Mouse (Mus musculus) left cerebral cortex, postnatal 4 days (tissue): Measurements from ENCODE around the gene Gabrr2. TPM values are rescaled to one million over a fixed set of nuclear protein-coding genes. Genes with fewer than 3 reads are reported as not detected.
A peak's percentile ranks its signal among the peaks of the same experiment; 100 is the strongest.
"Not testable (repeated sequence)": the region's sequence is repeated elsewhere in the genome, so short reads cannot be mapped to it uniquely, and the experiment has no call there.

Source experiments
- DNase-seq: peaks from one replicate; pipeline ENCODE4 v3.0.0-alpha.2; 2022
- intact Hi-C: fragments of 180-260 bp; cut with DNase I; formaldehyde crosslinking; loops from one replicate; pipeline ENCODE4 v1.15.1; 2025
- total RNA-seq, 2 experiments: library from RNA; stranded (reverse); gene quantifications; 2 replicates each; pipeline ENCODE4 v1.2.3; 2021

Gabrr2 gene
- total RNA-seq, 2 experiments from 2014 or later = 0.50 TPM; not detected in 1

- DNase-seq = no peak
- intact Hi-C loops = no loop called here
These were observed 5.0 kb downstream of the Gabrr2 start for GRCm38 (mm10) chr4:33067826-33068225.

GRCm38 (mm10) chr4:33068894-33069293 is 6.1 kb downstream of the Gabrr2 start:
- intact Hi-C loops = no loop called here
- DNase-seq = peak; percentile 83

- no peak for DNase-seq
- intact Hi-C loops = no loop called here
These were observed 7.5 kb downstream of the Gabrr2 start for GRCm38 (mm10) chr4:33070326-33070725.

GRCm38 (mm10) chr4:33071337-33071736 is 8.5 kb downstream of the Gabrr2 start:
- intact Hi-C loops = no loop called here
- no peak for DNase-seq

DNA sequence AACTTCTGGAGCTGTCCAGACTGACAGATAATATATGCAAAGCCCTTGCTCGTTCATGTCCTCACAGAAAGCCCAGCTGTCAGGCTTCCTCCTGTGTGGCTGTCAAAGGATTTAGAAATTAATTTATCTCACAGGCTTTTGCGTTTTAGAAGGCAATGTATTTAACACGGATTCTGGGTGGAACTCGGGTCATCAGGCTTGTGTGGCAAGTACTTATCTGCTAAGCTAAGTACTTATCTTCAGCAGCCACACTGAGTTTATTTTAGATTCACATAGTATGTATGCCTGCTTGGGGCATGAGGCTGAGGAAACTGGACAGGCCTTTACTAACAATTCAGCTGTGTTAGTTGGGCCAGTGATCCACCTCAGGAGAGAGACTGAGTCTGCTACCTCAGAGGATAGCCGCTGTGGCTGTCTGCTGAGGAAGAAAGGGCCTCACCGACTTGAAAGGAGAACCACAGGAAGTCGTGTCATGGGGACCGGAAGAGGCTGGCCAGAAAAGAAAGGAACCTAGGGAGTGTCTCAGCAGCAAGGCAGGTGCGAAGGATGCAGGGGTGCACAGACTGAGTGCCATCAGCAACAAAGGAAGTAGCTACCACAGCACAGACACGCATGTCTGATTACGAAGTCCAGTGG is 9.8 kb downstream of the Gabrr2 start:
- DNase-seq = no peak

DNA sequence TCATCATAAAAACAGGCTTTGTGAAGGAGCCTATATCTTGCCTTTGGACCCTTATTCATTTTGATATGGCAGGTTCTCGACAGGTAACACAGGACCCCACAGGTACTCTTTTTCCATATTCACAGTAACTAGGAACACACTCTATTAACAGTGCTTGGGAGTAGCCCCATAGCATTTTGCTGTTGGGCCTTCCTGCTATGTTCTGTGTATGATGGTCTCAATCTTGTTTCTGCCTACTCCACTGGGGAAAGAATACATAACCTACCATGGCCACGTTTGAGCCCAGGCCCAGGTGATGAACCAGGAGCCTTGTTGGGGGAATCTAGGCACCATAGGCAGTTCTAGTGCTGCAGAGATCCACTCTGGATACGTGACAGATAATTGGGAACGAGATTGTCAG is 11.6 kb downstream of the Gabrr2 start:
- intact Hi-C loops = no loop called here

More for the DNA sequence above, 9.8 kb downstream of the Gabrr2 start:
- intact Hi-C loops = no loop called here

GRCm38 (mm10) chr4:33074851-33075250 is 12.1 kb downstream of the Gabrr2 start:
- intact Hi-C loops = no loop called here
- DNase-seq = no peak

More for the DNA sequence above, 11.6 kb downstream of the Gabrr2 start:
- DNase-seq = no peak

DNA sequence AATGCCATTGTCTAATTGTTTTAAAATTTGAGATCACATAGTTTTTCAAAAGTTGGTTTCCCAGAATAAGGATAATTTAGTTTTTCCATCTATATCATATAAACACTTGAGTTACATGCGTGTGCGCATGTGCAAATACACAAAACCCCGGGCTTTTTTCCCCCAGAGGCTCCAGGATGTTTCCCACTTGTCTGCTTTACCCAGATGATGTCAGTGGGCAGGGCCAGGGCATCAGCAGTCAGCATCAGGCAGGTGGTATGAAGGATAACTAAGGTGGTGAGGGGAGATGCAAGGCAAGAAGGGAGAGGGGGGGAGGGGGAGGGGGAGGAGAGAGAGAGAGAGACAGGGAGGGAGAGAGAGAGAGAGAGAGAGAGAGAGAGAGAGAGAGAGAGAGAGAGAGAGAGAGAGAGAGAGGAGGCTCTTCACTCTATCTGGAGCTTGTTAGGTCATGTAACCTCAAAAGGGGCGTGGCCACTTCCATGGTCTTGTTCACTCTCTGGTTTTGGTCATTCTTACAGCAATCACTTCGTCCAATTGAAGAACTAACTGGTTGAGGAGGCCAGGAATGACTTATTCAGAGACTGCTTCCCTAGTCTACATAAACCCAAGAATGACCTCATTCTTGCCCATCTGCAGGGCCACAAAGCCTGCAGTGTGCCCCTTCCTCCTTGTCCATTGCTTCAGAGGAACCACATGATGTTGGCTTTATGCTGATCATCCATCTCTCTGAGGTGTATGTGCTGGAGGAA is 13.2 kb downstream of the Gabrr2 start:
- intact Hi-C loops = no loop called here
- no peak for DNase-seq

DNA sequence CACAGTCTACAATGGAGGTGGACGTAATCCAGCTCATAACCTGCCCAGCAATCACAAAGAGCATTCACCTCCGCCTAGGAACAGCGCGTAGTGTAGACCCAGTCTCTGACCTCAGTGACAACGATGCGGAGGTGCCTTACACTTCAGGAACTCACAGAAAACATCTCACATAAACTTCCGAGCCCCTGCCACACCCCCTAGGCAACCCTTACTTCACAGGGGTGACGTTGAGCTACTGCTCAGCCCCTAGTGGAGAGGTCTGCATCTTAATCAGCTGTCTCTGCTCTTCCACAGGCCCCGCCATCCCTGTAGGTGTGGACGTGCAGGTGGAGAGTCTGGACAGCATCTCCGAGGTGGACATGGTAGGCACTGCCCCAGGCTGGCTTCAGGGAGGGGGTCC is 14.4 kb downstream of the Gabrr2 start:
- DNase-seq = no peak
- intact Hi-C loops = no loop called here

- DNase-seq = no peak
- intact Hi-C loops = no loop called here
These were observed 14.9 kb downstream of the Gabrr2 start for GRCm38 (mm10) chr4:33077724-33078123.

- intact Hi-C loops = no loop called here
These were observed 15.7 kb downstream of the Gabrr2 start for GRCm38 (mm10) chr4:33078492-33078891.

GRCm38 (mm10) chr4:33099118-33099694 is 36.4 kb downstream of the Gabrr2 start:
- no peak for DNase-seq

More at GRCm38 (mm10) chr4:33078492-33078891, 15.7 kb downstream of the Gabrr2 start:
- no peak for DNase-seq

GRCm38 (mm10) chr4:33109720-33110458 is 47.1 kb downstream of the Gabrr2 start:
- intact Hi-C loops = loop anchor here (10.0 kb wide), 2 partner anchors 85 to 355 kb away; no protein-coding TSS in a partner anchor
- DNase-seq = no peak

More at GRCm38 (mm10) chr4:33099118-33099694, 36.4 kb downstream of the Gabrr2 start:
- intact Hi-C loops = no loop called here

- DNase-seq = no peak
- intact Hi-C loops = loop anchor here (10.0 kb wide), 2 partner anchors 86 to 356 kb away; no protein-coding TSS in a partner anchor
These were observed 48.0 kb downstream of the Gabrr2 start for GRCm38 (mm10) chr4:33110845-33111244.

DNA sequence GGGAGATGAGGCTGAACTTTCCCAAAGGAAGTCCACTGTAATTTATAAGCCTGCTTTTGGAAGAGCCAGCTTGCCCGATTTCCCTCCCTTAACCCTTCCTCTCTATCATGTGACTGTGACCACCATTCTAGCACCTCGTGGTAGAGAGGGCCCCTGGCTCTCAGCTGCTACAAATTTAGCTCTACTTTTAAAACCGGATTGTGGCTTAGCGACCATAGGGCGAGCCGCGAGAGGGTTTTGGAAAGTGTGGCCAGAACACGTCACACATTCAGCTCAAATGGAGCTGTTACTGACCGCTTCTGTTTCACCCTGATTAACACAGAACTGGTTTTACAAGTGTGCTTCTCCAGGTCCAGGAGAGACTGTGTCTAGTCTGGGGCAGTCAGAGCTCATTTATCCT is 48.6 kb downstream of the Gabrr2 start:
- no peak for DNase-seq
- intact Hi-C loops = loop anchor here (10.0 kb wide), 2 partner anchors 87 to 357 kb away; no protein-coding TSS in a partner anchor

GRCm38 (mm10) chr4:33112866-33113265 is 50.1 kb downstream of the Gabrr2 start:
- intact Hi-C loops = loop anchor here (10.0 kb wide), 2 partner anchors 88 to 358 kb away; no protein-coding TSS in a partner anchor
- not testable (repeated sequence) for DNase-seq

- intact Hi-C loops = loop anchor here (10.0 kb wide), 2 partner anchors 94 to 364 kb away; no protein-coding TSS in a partner anchor
These were observed 56.3 kb downstream of the Gabrr2 start for GRCm38 (mm10) chr4:33119118-33119517.

DNA sequence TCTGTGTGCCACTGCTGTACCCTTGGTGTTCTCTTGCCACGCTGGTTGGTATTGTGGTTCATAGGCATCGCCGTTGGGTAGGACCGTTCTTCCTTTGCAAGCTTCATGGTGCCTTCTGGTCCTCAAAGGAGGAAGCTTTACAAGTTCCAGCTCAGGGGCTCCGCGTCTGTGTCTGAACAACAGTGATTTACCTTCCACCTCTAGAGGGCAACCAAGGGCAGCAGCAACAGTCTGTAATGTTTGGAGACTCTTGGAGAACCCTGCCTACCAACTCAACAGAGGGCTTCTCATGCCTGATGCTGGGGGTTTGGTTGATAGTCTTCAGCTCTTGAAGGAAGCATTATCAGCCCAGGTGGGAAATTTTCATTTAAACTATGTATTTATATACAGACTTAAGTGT is 61.7 kb downstream of the Gabrr2 start:
- intact Hi-C loops = loop anchor here (2.0 kb wide), 1 partner anchor 168 kb away; no protein-coding TSS in a partner anchor
- DNase-seq = peak; percentile 49

More at GRCm38 (mm10) chr4:33119118-33119517, 56.3 kb downstream of the Gabrr2 start:
- peak; percentile 83 for DNase-seq

- DNase-seq = peak; percentile 76
- intact Hi-C loops = loop anchor here (2.0 kb wide), 1 partner anchor 167 kb away; no protein-coding TSS in a partner anchor
These were observed 62.7 kb downstream of the Gabrr2 start for GRCm38 (mm10) chr4:33125409-33126084.

GRCm38 (mm10) chr4:33132221-33132620 is 69.4 kb downstream of the Gabrr2 start, which contains the start of gene Gabrr1:
Gabrr1 (plus strand) TSS chr4:33132521.
- DNase-seq = no peak
- intact Hi-C loops = no loop called here
